Mouse (Mus musculus) thymus, postnatal 10 days (tissue): Measurements from ENCODE around the gene Mesp1.
"Not testable (repeated sequence)": the region's sequence is repeated elsewhere in the genome, so short reads cannot be mapped to it uniquely, and the experiment has no call there.

Source experiments
- DNase-seq, 2 experiments: peaks; one replicate each; pipeline ENCODE4 v3.0.0; 2021; ENCODE audit warnings: low spot score in 2 of 2

Gene Mesp1

DNA sequence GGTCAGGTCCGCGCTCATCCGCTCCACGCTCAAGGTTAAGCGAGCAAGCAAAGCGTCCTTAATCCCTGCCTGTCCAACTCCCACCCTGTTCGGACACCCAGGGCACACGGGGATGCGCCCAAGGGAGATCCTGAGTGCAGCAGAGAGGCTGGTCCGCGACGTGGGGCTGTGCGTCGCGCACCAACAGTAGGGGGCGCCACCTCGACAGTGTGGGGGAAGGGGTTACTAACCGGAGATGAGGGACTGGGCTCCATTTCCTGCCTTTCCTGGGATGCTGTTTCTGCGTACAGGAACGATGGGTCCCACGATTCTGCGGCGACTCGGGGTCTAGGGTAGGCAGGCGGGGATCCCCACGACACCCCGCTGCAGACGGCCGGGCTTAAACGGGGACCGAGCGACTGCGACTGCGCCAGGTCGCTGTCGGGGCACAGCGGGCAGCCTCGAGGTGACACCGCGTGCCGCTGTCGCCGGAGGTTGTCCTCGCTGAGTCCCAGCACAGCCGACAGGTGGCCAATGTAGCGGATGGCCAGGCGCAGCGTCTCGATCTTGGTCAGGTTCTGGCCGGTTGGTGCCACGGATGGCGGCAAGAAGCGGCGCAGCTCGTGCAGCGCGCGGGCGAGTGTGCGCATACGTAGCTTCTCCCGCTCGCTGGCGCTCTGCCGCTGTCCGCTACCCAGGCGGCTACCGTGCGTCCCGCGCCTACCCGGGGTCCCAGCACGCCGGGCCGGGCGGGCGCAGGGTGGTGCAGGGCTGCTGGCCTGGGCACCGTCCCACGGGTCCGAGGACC is 760 bp downstream of the Mesp1 start:
- DNase-seq = peak in 1 of 2 experiments; percentile 51

DNA sequence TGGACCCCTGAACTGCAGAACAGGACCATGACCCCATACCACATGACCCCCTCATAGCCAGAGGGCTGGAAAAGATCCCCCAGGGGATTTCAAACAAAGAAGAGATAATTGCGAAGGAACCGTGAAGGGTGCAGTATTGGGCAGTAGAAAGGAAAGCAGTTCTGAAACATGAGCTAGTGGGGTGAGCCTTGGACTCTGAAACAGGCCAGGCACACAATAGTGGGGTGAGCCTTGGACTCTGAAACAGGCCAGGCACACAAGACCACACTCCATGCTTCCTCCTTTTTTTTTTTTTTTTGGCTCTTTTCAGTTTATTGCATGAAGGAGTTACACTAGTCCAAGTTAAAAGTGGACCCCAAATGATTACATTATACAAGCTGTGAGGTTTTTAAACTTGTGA is 3.8 kb downstream of the Mesp1 start:
- not testable (repeated sequence) for DNase-seq

DNA sequence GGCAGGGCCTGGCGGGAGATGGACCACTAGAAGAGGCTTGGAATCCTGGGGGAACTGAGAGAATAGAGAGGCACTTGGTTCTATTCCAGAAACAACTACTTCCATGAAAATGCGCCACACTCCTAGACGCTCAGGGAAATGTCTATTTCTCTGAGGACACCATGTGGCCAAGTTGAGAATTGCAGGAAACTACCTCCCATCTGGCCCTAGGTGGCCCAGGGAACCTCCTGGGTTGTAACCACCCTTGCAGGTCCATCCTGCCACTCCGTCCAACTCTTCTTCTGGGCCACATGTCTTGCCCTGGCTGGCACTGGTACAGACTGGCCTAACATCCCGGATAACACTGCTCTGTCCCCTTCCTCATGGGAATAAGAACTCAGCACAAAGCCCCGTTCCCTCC is 7.3 kb downstream of the Mesp1 start:
- DNase-seq = peak; percentile 26 to 65

GRCm38 (mm10) chr7:79782516-79782855 is 11.1 kb downstream of the Mesp1 start:
- no peak for DNase-seq

GRCm38 (mm10) chr7:79781826-79782515 is 11.6 kb downstream of the Mesp1 start:
- DNase-seq = no peak

- DNase-seq = peak; percentile 26 to 71
These were observed 12.7 kb downstream of the Mesp1 start for GRCm38 (mm10) chr7:79780647-79781626.

GRCm38 (mm10) chr7:79771561-79772512 is 21.8 kb downstream of the Mesp1 start:
- no peak for DNase-seq

GRCm38 (mm10) chr7:79769664-79770063 is 23.9 kb downstream of the Mesp1 start:
- DNase-seq = no peak

DNA sequence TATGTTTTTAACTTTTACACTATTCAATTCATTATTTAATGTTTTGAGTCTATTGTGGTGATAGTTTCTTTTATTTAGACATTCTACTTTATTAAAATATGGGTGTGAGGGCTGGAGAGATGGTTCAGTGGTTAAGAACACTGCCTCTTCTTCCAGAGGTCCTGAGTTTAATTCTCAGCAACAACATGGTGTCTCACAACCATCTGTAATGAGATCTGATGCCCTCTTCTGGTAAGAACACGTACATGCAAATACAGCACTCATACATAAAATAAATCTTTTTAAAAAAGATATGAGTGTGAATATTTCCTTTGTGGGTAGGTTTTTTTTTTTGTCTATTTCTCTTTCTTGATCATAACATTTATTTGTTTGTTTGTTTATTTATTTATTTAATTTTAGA is 27.6 kb downstream of the Mesp1 start:
- no peak for DNase-seq

- DNase-seq = no peak
These were observed 31.5 kb downstream of the Mesp1 start for GRCm38 (mm10) chr7:79762106-79762505.

DNA sequence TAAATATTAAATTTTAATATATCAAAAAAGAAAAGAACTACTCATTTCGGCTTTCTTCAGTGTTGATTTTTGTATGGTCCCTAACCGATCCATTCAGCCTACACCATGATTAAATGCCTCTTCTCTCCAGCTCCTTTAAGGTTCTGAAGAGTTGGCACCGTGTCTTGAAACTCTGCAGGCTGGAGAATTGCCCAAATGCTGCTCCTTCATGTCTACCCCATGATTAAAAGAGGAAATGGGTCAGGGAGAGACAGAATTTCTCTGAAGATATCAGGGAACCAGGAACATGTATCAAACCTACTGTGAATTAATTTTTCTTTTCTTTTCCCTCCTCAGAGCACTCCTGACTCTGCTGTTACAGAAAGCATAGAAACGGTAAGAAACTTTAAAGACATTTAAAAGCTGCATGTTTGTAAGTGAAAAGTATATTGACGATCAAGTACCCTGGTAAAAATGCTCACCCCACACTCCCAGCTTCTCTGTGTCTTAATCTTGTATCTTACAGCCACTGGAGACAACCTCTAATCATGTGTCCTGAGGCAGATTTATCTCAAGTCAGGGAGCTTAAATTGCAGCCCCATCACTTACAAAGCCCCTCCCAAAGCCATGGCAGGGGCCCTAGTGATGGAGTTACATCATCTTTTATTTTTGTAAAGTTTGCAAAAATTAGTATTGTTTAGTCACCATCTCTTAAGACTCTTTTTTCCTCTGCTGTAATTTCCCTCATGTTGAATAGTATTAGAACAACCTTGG is 32.3 kb downstream of the Mesp1 start:
- no peak for DNase-seq

- no peak for DNase-seq
These were observed 33.8 kb downstream of the Mesp1 start for GRCm38 (mm10) chr7:79759766-79760165.

DNA sequence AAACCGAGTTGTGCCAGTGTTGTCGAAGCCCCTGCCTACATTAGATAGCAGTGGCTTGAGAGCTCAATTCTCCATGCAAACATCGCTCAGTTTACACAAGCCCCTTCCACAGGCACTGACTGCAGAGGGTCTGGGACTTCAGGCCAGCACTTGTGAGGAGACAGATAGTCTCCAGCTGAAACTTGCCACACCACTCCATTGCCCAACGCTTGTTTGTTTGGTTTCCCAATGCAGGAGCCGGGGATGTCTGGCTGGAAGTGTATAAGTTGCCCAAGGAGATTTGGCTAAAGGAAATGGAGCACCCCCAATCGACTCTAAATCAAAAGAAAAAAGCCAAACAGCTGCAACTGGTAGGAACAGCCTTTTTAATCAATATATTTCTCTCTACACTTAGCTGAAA is 35.4 kb downstream of the Mesp1 start:
- no peak for DNase-seq

DNA sequence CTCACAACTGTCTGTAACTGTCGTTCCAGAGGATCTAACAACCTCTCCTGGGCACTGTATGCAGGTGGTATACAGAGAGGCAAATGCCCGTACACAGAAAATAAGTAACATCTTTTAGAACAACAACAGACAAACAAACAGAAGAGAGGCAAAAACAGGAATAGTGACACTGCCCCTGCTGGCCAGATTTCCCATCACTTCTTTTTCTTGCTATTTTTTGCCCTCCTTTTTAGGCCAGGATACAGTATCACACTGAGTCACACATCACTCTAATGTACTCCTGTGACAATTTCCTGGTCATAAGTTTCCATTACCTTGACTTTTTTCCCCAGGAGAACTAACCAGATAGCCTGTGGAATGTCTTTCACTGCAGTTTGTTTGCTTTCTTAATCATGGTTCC is 37.3 kb downstream of the Mesp1 start:
- DNase-seq = no peak

DNA sequence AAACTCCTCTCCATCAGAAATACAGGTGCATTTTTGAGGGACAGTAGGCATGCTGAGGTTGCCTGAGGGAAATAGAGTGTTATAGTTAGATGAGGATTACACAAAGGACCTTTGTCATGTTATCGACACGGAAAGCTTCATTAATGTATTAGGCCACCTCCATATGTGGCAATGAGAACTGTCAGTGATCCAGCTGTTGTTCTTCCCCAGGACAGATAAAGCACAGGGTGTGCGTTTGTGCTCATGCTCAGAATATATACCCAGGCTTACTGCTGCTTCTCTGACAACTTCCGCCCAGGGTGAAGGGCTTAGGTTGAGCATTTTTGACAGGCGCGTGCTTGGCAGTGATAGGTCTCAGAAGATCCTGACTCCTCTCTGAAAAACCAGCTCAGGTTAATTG is 44.1 kb downstream of the Mesp1 start:
- DNase-seq = no peak

DNA sequence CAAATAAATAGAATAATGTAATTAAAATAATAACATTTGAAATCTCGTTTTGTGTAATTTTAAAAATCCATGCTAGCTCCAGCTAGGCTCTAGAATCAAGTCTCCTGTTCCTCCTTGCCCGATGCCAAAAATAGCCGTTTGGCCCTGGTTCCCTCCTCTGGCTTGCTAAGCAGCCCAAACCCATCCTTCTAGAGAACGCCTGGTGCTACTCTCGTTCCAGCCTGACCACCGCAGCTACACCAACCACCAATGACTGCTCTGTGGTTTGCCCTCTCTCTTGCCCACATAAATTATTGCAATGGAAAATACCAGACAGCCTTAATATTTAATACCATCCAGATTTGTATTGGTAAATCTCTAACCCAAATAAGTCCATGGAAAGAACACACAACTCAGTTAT is 45.9 kb downstream of the Mesp1 start:
- no peak for DNase-seq

DNA sequence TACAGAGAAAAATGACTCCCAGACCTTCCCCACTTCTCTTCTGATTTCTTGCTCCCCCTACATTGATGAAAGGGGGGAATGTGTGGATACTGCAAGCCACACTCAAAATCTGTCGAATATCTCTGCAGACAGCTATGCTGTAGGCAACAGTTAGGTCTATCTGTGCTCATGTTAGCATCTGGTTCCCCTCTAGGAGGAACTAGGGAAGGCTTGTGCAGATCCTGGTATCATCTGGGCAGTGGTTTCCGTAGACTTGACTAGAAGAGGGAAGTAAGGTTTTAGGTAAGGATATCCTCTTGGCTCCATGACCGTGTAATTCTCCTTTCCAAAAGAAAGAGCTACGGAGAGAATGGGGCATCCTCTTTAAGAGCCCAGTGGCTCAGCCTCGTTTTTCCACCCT is 49.0 kb downstream of the Mesp1 start:
- DNase-seq = no peak

DNA sequence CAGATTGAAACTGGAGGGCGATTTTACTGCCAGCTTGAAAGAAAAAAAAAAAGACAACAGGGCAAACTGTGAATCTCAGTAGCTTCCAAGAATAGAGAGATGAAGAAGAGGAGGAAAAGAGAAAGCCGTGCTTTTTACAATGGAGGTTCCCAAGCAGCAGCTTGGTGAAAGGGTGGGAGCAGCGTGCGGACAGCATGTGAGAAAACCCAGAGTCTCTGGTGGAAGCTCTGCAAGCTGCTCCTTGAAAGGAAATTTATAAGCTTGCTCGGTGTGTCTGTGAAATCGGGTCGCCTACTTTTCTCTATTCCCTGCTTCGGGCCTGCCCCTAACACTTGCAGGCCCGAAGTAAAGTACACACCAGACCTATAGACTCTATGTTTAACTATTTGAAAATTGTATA is 49.5 kb downstream of the Mesp1 start:
- DNase-seq = no peak

DNA sequence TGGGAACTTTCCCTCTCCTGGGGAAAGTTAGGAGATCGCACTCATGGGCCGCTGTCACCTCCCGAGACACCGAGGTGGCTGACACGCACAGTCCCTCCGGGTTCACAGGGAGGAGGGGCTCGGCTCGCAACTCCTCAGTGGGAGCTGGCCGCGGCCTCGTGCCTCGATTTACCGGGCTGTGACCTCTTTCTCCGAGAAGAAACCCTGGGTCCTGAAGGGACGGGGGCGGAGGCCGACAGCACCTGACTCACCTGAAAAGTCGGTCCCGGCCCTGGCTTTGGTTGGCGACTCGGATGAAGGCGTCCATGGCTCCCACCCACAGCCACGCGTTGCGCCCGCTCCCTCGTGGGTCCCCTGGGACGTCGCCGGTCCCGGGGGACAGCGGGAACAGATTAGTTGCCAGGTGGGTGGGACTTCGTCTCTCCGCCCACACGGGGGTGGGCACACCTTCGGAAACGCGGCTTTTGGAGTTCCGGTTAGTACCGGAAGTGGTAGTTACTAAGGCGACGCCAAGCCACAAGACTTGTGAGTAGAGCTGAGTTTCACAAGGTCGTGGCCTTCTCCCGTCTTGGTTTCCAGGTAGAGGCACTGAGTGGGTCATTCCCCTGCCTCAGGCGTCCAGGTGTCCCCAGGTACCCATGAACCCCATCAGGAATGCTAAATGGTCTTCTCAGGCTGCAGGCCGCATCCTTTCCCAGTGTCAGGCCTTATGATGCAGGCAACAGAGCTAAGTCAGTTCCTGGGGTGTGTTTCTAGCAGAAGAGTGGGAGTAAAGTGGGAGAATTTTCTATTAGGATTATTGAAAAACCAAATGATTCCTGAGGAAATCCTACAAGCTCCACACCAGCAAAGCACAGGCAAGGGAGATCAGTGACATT is 50.7 kb downstream of the Mesp1 start, which contains the start of the genes Pex11a and Wdr93:
Gene Pex11a (minus strand): TSS at position 473 of the 878 bp plus-strand sequence.
Gene Wdr93 (plus strand): TSS at position 505 of the 878 bp plus-strand sequence.
- DNase-seq = peak; percentile 70 to 75
